Mouse (Mus musculus): ENCODE measurements around the gene Tubb2a. TPM values are rescaled to one million over a fixed set of nuclear protein-coding genes. Genes with fewer than 3 reads are reported as not detected.
"Not testable (repeated sequence)": the region's sequence is repeated elsewhere in the genome, so short reads cannot be mapped to it uniquely, and the experiment has no call there.

Gene Tubb2a
- total and polyA plus RNA-seq, 3 experiments = 38.8 to 55.9 TPM; not detected in 1

GRCm38 (mm10) chr13:34088871-34089288, 11.1 kb upstream of the Tubb2a start:
- Histone ChIP-seq H3K4me3 (ENCODE audit: control insufficient read depth in 1 of 2, insufficient read depth in 1 of 2, low read depth in 2 of 2, low read length in 2 of 2) (peak overlapping the region; percentile 26 to 54), H3K4me1 (ENCODE audit: control insufficient read depth in 1 of 2, insufficient read depth in 2 of 2, low read length in 2 of 2) (peaks cover 4 to 17% of the 10 kb centered on the region in 2 experiments), H3K27me3 (ENCODE audit: control insufficient read depth in 1 of 2, insufficient read depth in 2 of 2, low read length in 2 of 2) (no peaks in the 10 kb centered on the region), H3K9me3 (replicated peaks; ENCODE audit: insufficient read depth, low read length) (no peaks in the 10 kb centered on the region), H3K36me3 (ENCODE audit: control insufficient read depth in 1 of 2, insufficient read depth in 2 of 2, low read length in 2 of 2) (peaks cover 0 to 7% of the 10 kb centered on the region in 2 experiments; a peak in 2 of 4 replicates), H3K79me2 (ENCODE audit: control insufficient read depth, insufficient read depth, low read length, poor library complexity) (no peaks in the 10 kb centered on the region), H3K27ac (ENCODE audit: control insufficient read depth, low read depth, low read length) (no peak overlapping the region), H3K9ac (ENCODE audit: control insufficient read depth, low read depth, low read length, poor library complexity, severe bottlenecking) (no peak overlapping the region)
- TF ChIP-seq ELF1 (IDR thresholded peaks at IDR 0.05; ENCODE audit: low read depth, low read length) (0 out of 2 replicates have a peak, but pooled peaks have one; percentile 5), USF1 (IDR thresholded peaks at IDR 0.05; ENCODE audit: low read depth, low read length) (no peak), MAZ (IDR thresholded peaks at IDR 0.05; ENCODE audit: low read depth, low read length) (no peak), ZNF384 (IDR thresholded peaks at IDR 0.05; ENCODE audit: low read depth, low read length) (no peak), GATA1 (IDR thresholded peaks at IDR 0.05; ENCODE audit: low read depth, low read length) (peak; percentile 25; the same call in 1 of the 2 replicates), EP300 (IDR thresholded peaks at IDR 0.05; ENCODE audit: low read depth in 1 of 2, low read length in 2 of 2) (no peak), NRF1 (IDR thresholded peaks at IDR 0.05; ENCODE audit: insufficient read depth, low read depth, low read length, poor library complexity, severe bottlenecking) (0 out of 2 replicates have a peak, but pooled peaks have one; percentile 16), SIN3A (IDR thresholded peaks at IDR 0.05; ENCODE audit: low read length) (peak; percentile 55; the same call in 1 of the 2 replicates), JUND (IDR thresholded peaks at IDR 0.05; ENCODE audit: low read depth, low read length) (no peak)
- DNase-seq (ENCODE audit: low read depth, low spot score) = peak; percentile 61

DNA sequence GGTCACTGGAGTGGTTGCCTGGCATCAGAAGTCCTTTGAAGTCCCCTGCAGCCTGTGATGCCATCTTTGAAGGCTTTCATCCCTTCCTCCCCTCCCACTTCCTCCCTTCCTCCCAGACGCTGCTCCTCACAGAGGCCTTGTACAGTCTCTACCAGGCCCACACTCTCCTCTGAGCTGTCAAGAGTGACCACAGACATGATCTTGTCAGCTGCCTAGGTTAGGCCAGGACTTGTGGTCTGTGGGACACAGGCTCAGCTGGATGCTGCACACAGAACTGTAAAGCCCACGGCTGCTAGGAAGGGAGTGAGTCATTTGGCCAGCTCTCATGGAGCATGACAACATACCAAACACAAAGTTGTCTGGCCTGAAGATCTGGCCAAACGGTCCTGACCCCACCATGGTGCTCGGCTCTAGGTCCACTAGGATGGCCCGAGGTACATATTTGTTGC, 10.4 kb upstream of the Tubb2a start:
- H3K79me2 ChIP-seq (ENCODE audit: control insufficient read depth, insufficient read depth, low read length, poor library complexity); DNase-seq (ENCODE audit: low read depth, low spot score); H3K27ac ChIP-seq (ENCODE audit: control insufficient read depth, low read depth, low read length); H3K27me3 ChIP-seq (ENCODE audit: control insufficient read depth in 1 of 2, insufficient read depth in 2 of 2, low read length in 2 of 2); H3K36me3 ChIP-seq (ENCODE audit: control insufficient read depth in 1 of 2, insufficient read depth in 2 of 2, low read length in 2 of 2); H3K4me3 ChIP-seq (ENCODE audit: control insufficient read depth in 1 of 2, insufficient read depth in 1 of 2, low read depth in 2 of 2, low read length in 2 of 2); H3K9me3 ChIP-seq (replicated peaks; ENCODE audit: insufficient read depth, low read length); H3K9ac ChIP-seq (ENCODE audit: control insufficient read depth, low read depth, low read length, poor library complexity, severe bottlenecking): not testable (repeated sequence)
- peaks cover 4 to 17% of the 10 kb centered on the region in 2 experiments for H3K4me1 ChIP-seq (ENCODE audit: control insufficient read depth in 1 of 2, insufficient read depth in 2 of 2, low read length in 2 of 2)

DNA sequence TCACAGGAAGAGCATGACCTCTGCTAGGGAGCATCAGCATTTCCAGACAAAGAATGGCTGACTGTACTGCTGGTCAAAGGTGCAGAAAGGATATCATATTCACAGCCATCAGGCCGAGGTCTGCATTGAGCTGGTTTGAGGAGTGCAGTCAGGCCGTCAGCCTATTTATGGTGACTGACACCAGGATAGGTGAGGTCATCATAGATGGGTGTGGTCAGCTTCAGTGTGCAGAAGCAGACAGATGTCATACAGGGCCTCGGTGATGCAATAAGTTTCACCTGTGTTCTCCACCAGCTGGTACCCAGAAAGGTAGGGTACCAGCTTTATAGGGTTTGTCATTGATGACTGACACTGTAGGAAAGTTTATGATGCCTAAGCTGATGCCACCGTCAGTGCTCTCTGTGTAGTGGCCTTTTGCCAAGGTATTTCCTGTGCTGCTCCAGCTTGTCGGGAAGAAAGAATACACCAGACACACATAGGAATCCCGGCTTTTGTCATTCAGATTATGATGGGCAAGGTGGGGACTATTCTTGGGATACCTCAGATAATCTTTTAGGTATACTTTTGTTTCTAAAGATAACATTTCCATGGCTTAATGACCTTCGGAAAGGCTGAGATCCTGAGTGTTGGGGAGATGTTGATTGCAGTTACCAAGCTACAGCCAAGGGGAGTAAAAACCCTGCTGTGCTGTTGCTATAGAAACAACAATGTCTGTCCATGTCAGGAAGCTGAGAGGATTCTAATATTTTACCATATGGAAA, 9.4 kb upstream of the Tubb2a start:
- Histone ChIP-seq H3K27me3 (ENCODE audit: control insufficient read depth in 1 of 2, insufficient read depth in 2 of 2, low read length in 2 of 2) (no peaks in the 10 kb centered on the region), H3K9ac (ENCODE audit: control insufficient read depth, low read depth, low read length, poor library complexity, severe bottlenecking) (no peak overlapping the region), H3K4me3 (ENCODE audit: control insufficient read depth in 1 of 2, insufficient read depth in 1 of 2, low read depth in 2 of 2, low read length in 2 of 2) (no peak overlapping the region), H3K9me3 (replicated peaks; ENCODE audit: insufficient read depth, low read length) (no peaks in the 10 kb centered on the region), H3K79me2 (ENCODE audit: control insufficient read depth, insufficient read depth, low read length, poor library complexity) (no peaks in the 10 kb centered on the region), H3K27ac (ENCODE audit: control insufficient read depth, low read depth, low read length) (no peak overlapping the region), H3K4me1 (ENCODE audit: control insufficient read depth in 1 of 2, insufficient read depth in 2 of 2, low read length in 2 of 2) (peaks cover 4 to 17% of the 10 kb centered on the region in 2 experiments), H3K36me3 (ENCODE audit: control insufficient read depth in 1 of 2, insufficient read depth in 2 of 2, low read length in 2 of 2) (peaks cover 0 to 7% of the 10 kb centered on the region in 2 experiments; a peak in 2 of 4 replicates)
- TF ChIP-seq ZC3H11A (IDR thresholded peaks at IDR 0.05; ENCODE audit: low read depth, low read length) (no peak), MAX (IDR thresholded peaks at IDR 0.05; ENCODE audit: low read length) (no peak), SIN3A (IDR thresholded peaks at IDR 0.05; ENCODE audit: low read length) (no peak), USF1 (IDR thresholded peaks at IDR 0.05; ENCODE audit: low read depth, low read length) (no peak), SMC3 (IDR thresholded peaks at IDR 0.05; ENCODE audit: low read depth, low read length) (no peak), POLR2A (IDR thresholded peaks at IDR 0.05; ENCODE audit: control insufficient read depth in 1 of 2, insufficient read depth in 1 of 2, low read depth in 1 of 2, low read length in 2 of 2, poor library complexity in 1 of 2) (no peak), NELFE (IDR thresholded peaks at IDR 0.05; ENCODE audit: low read depth, low read length) (no peak), KAT2A (conservative IDR thresholded peaks at IDR 0.05; ENCODE audit: low read depth, low read length) (no peak), RAD21 (IDR thresholded peaks at IDR 0.05; ENCODE audit: low read depth, low read length) (no peak), BHLHE40 (IDR thresholded peaks at IDR 0.05; ENCODE audit: borderline replicate concordance, low read depth, low read length) (no peak), ZNF384 (IDR thresholded peaks at IDR 0.05; ENCODE audit: low read depth, low read length) (no peak), UBTF (IDR thresholded peaks at IDR 0.05; ENCODE audit: borderline replicate concordance, insufficient read depth, low read depth, low read length) (no peak), E2F4 (IDR thresholded peaks at IDR 0.05; ENCODE audit: borderline replicate concordance, low read depth, low read length) (no peak), GABPA (IDR thresholded peaks at IDR 0.05; ENCODE audit: low read depth, low read length) (no peak), MAZ (IDR thresholded peaks at IDR 0.05; ENCODE audit: low read depth, low read length) (no peak), MXI1 (IDR thresholded peaks at IDR 0.05; ENCODE audit: low read depth, low read length) (no peak), CHD2 (IDR thresholded peaks at IDR 0.05; ENCODE audit: low read length) (no peak)
- no peak for DNase-seq (ENCODE audit: low read depth, low spot score)
